Mouse (Mus musculus): ENCODE results near the gene Serpini2.
"Not testable (repeated sequence)": the region's sequence is repeated elsewhere in the genome, so short reads cannot be mapped to it uniquely, and the experiment has no call there.

The Serpini2 gene

GRCm38 (mm10) chr3:75269978-75270377 is at the start of gene Serpini2:
Gene Serpini2, minus strand, starts transcription at chr3:75270078.
- no peak for DNase-seq (ENCODE audit: extremely low read depth, low read depth)

- no peak for DNase-seq (ENCODE audit: extremely low read depth, low read depth)
Measured at GRCm38 (mm10) chr3:75308861-75309260, 39.0 kb upstream of the Serpini2 start.

- DNase-seq (ENCODE audit: extremely low read depth, low read depth) = no peak
Measured at GRCm38 (mm10) chr3:75308228-75308627, 38.4 kb upstream of the Serpini2 start.

DNA sequence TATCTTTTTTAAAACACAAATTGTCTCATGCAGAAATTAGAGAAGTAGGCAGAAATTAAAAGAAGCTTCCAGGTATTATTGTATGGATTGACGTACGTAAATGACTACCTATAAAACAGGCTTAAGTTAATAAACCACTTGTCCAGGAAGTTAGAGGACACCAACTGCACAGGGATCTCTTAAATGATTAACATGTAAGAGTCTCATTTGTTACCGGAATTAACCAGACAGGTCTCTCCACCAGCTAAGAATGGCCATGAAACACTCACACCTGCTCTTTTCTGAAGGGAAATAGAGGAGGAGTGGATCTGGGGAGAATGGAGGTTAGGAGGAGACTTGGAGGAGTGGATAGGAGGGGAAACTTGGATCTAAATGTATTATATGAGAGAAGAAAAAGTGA is 35.7 kb upstream of the Serpini2 start:
- DNase-seq (ENCODE audit: extremely low read depth, low read depth) = no peak

DNA sequence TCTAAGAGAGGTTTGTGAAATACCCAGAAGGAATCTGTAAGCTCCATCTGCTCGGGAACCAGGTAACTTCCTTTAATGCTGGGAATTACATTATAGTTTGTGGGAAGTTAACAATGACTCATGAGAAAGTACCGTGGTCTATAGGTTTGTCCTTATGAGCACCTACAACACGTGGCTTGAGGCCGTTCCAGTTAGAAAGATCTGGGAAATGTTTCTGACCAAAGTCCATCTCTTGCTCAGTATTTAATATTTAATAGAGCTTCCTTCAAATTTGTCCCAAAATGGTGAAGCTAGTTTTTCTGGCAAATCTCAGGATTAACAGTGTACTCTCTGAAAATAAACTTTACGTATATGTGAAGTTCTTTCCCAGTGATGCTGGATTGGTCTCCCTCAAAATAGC is 34.7 kb upstream of the Serpini2 start:
- DNase-seq (ENCODE audit: extremely low read depth, low read depth) = no peak

DNA sequence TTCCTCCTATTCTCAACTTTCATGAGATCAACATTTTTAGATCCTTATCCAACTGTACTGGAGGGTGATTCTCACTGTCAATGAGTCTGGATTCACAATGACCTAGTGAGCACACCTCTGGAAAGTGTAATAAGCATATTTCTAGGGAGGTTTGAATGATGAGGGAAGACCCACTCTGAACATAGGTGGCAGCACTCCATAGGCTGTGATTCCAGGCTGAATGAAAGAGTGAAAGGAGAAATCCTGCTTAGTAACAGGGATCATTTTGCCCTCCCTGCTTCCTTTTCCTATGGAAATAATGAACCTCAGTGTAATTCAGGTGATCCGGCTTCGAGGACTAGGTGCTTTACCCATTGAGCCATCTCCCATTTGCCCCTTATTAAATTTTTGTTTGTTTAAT is 31.2 kb upstream of the Serpini2 start:
- no peak for DNase-seq (ENCODE audit: extremely low read depth, low read depth)

DNA sequence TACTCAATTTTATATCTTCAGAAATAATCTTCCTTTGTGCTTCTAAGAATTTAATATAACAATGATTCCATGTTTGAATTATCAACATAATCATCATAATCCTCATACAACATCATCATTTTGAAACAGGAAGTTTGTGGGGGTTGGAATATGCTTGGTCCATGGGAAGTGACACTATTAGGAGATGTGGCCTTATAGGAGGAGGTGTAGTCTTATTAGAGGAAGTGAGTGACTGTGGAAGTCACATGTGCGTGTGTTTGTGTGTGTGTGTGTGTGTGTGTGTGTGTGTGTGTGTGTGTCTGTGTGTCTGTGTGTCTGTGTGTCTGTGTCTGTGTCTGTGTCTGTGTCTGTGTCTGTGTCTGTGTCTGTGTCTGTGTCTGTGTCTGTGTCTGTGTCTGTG is 29.6 kb upstream of the Serpini2 start:
- not testable (repeated sequence) for DNase-seq (ENCODE audit: extremely low read depth, low read depth)

DNA sequence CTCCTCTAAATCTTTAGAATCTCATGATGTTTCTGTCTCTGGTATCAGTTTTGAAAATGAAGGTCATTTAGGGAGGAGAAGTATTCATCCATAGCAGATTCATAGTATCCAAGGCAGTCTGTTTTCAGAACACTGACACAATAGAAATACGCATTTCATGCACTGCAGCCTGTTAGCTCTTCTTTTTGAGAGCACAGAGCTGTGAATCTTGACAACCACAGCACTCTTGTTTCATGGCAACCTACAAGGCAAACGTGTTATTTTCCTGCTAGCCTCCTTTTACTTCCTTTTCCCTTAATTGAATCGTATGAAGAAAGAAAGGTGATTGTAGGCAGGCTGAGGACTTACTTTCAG is 27.9 kb upstream of the Serpini2 start:
- DNase-seq (ENCODE audit: extremely low read depth, low read depth) = no peak

- peak; percentile 64 for DNase-seq (ENCODE audit: extremely low read depth, low read depth)
Measured at GRCm38 (mm10) chr3:75297026-75297757, 27.3 kb upstream of the Serpini2 start.

DNA sequence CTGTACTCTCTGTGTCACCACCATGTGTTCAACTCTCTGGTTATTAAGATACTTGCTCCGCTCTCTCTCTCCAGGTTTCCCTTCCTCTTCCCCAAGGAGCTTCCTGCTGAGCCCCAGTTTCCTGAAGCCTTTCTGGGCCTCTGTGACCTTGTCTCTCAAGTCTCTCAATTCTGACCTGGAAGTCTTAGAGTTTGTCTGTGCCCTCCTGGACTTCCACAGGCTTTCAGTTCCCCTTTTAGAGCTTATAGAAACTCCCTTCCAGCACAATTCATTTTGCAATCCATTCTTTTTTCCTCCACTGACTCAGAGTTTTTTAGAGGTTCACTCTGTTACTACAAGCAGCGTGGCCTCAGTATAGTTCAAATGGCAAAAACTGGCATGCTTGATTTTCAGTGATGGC is 23.4 kb upstream of the Serpini2 start:
- DNase-seq (ENCODE audit: extremely low read depth, low read depth) = no peak

- no peak for DNase-seq (ENCODE audit: extremely low read depth, low read depth)
Measured at GRCm38 (mm10) chr3:75277455-75277854, 7.6 kb upstream of the Serpini2 start.

- no peak for DNase-seq (ENCODE audit: extremely low read depth, low read depth)
Measured at GRCm38 (mm10) chr3:75276522-75276921, 6.6 kb upstream of the Serpini2 start.

GRCm38 (mm10) chr3:75275127-75275526 is 5.2 kb upstream of the Serpini2 start:
- DNase-seq (ENCODE audit: extremely low read depth, low read depth) = no peak

GRCm38 (mm10) chr3:75259356-75259755 is 10.5 kb downstream of the Serpini2 start:
- DNase-seq (ENCODE audit: extremely low read depth, low read depth) = no peak

GRCm38 (mm10) chr3:75219694-75220093 is 50.2 kb downstream of the Serpini2 start:
- no peak for DNase-seq (ENCODE audit: extremely low read depth, low read depth)

- peak; percentile 25 for DNase-seq (ENCODE audit: extremely low read depth, low read depth)
Measured at GRCm38 (mm10) chr3:75219211-75219610, 50.7 kb downstream of the Serpini2 start.

DNA sequence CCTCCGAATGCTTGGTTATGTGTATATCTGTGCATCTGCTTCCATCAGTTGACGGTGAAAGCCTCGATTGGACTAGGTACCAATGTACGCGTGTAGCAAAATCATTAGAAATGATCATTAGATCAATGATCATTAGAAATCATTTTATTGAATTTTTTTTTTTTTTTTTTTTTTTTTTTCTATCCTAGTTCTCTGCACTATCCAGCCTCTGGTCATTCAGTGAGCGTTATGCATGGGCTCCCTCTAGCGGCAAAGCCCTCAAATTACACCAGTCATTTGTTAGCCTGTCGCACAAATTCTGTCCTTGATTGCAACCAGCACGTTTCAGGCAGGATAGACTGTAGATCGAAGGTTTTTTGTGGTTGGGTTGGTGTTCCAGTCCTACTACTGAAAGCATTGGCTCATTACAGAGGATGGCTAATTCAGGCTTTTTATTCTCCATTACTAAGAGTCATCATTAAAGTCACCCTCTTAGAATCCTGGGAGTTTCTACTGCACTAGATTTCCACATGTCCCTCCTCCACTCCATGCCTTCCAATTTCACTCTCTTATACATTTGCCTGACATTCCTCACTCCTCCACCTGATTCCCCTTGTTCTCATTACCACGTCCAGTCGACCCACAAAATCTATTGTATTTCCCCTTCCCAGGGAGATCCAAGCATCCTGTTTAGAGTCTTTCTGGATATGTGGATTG is 66.9 kb downstream of the Serpini2 start:
- peak; percentile 45 for DNase-seq (ENCODE audit: extremely low read depth, low read depth)
